Mouse (Mus musculus) thymus, adult 2 months (tissue): ENCODE data around the gene Fgfr2. TPM values are rescaled to one million over a fixed set of nuclear protein-coding genes. Genes with fewer than 3 reads are reported as not detected.

Experiments
- DNase-seq: peaks from one replicate; pipeline ENCODE4 v3.0.0; 2021
- H3K27ac ChIP-seq: fragments of 200-500 bp; 2 replicates; pipeline ENCODE4 v1.5.1; 2012; ENCODE audit warnings: low read length, control low read depth; ENCODE audit not compliant: control insufficient read depth, insufficient read depth
- H3K27me3 ChIP-seq: fragments of 200-500 bp; 2 replicates; pipeline ENCODE4 v1.6.1; 2012; ENCODE audit warnings: mild to moderate bottlenecking, low read length, moderate library complexity, mixed read lengths; ENCODE audit not compliant: control insufficient read depth, insufficient read depth
- H3K36me3 ChIP-seq: fragments of 200-500 bp; 2 replicates; pipeline ENCODE4 v1.6.1; 2012; ENCODE audit warnings: mild to moderate bottlenecking, low read length, moderate library complexity; ENCODE audit not compliant: control insufficient read depth, insufficient read depth
- H3K4me1 ChIP-seq: fragments of 200-500 bp; replicated peaks from 2 replicates; pipeline ENCODE4 v1.6.1; 2012; ENCODE audit warnings: low read length; ENCODE audit not compliant: control insufficient read depth, insufficient read depth
- H3K4me3 ChIP-seq: fragments of 200-500 bp; 2 replicates; pipeline ENCODE4 v1.5.1; 2012; ENCODE audit warnings: mild to moderate bottlenecking, low read length, control low read depth, moderate library complexity; ENCODE audit not compliant: control insufficient read depth, insufficient read depth
- CTCF ChIP-seq: fragments of 200-500 bp; IDR thresholded peaks from 2 replicates; pipeline ENCODE4 v1.5.1; 2012; ENCODE audit warnings: mild to moderate bottlenecking, control low read depth, low read length, moderate library complexity, borderline replicate concordance; ENCODE audit not compliant: control insufficient read depth, poor library complexity, insufficient read depth; ENCODE audit errors: extremely low read depth
- POLR2A ChIP-seq: fragments of 200-500 bp; IDR thresholded peaks from 2 replicates; pipeline ENCODE4 v1.6.1; 2012; ENCODE audit warnings: mild to moderate bottlenecking, low read length, control low read depth, moderate library complexity; ENCODE audit not compliant: control insufficient read depth, poor library complexity, insufficient read depth; ENCODE audit errors: extremely low read depth
- WGBS: fragments of 180-500 bp; shearing (Covaris S2); methylation state at CpG from one replicate; pipeline ENCODE4 v1.1.7; 2018; 5-methylcytosine and 5-hydroxymethylcytosine counted together
- polyA plus RNA-seq: library from polyadenylated mRNA; depleted of rRNA; stranded (reverse); fragments of >200 nt; gene quantifications from 2 replicates; pipeline ENCODE4 v1.2.3, GENCODE M21; 2012

Gene Fgfr2
- polyA plus RNA-seq, 1 experiment: 12.1 TPM

DNA sequence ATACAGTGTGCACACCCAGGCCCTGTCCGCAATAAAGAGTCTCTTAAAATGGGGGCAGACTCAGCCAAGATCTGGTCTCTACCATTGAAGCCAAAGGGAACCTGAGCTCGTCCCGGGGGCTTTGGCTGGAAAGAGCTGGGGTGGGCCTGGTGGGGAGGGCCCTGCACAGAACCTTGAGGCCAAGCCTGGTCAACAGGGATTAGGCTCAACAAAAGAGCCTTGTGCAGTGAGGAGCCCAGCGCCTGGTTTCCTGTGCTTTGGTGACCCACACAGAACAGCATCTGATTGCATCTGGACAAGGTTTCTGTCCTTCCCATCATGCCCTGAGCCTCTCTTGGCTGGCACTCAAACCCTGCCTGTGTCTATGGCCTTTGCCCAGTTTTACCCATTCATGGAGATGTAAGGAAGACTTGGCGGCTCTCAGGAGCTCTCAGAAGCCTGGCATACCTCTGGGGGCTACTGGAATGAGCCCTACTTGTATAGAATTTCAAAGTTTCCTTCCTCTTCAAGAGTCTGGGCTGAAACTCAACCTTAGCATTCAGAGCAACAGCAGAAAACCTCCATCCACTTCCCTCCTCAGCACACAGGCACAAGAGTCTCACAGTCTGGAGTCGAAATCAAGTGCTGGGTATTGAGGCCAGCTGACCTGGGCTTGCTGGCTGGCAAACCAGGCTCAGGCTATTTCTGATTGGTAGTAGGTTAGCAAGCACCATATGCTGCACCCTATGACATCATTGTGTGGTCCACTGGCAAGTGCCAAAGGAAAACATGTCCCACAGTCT lies 911.0 kb downstream of the Fgfr2 start:
- 92% methylated on average over 6 of the region's 6 CpGs for WGBS
- DNase-seq: no peak
- no peak overlapping the region for H3K27ac ChIP-seq
- no peaks in the 10 kb centered on the region for H3K27me3 ChIP-seq
- no peak for TF ChIP-seq POLR2A
- no peak for TF ChIP-seq CTCF
- no peaks in the 10 kb centered on the region for H3K36me3 ChIP-seq
- no peaks in the 10 kb centered on the region for H3K4me1 ChIP-seq
- no peak overlapping the region for H3K4me3 ChIP-seq

DNA sequence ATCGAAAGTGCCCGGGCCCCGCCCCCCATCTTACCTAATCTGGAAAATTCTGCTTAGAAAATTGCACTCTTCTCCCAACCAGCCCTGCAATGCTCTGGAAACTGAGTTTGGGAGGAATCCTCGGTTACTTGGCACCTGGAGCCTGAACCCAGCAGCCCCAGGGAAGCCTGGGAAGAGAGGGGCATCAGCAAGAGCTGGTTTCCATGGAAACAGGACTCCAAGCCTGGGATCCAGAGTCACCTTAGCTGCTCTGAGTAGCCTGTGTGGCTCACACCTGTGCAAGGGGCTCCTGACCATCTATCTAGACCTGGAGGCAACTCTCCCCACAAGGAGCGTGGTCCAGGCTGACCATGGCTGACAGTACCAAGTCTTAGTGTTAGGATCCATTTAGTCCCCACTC lies 912.5 kb downstream of the Fgfr2 start:
- no peak for DNase-seq
- TF ChIP-seq POLR2A (no peak), CTCF (no peak)
- H3K4me3 ChIP-seq: no peak overlapping the region
- H3K27ac ChIP-seq: no peak overlapping the region
- H3K36me3 ChIP-seq: no peaks in the 10 kb centered on the region
- H3K27me3 ChIP-seq: no peaks in the 10 kb centered on the region
- 91% methylated on average over 5 of the region's 5 CpGs for WGBS
- H3K4me1 ChIP-seq: no peaks in the 10 kb centered on the region

DNA sequence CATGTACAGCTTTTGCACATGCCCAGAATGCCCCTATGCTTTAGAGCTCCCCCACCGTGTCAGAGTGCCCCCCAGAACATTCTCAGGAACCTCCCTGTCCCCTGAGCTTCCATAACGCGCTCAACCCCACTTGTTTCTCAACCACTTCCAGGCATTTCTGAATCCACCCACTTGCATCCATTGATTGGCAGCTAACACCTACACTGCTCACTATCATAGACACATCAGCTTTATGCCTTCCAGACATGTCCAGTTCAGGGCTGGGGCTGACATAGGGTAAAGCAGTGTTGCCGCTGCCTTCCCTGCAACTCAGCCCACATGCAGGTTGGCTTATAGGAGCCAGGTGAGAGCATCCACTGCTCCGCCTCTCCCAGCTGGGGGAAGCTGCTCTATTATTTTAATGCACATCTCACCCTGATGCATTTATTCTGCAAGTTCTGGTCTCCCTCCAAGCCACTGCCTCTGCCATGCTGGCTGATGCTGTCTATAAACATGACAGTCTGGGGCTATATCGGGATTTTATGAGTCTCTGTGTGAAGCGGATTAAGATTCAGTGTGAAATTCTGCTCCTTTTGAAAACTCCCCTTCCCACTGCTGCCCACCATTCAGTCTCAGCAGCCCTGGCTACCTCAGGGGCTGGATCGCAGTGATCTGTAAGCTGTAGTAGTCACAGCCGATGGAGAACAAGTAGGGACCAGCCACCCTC lies 914.1 kb downstream of the Fgfr2 start:
- DNase-seq: no peak
- TF ChIP-seq POLR2A (no peak), CTCF (no peak)
- Histone ChIP-seq H3K27me3 (no peaks in the 10 kb centered on the region), H3K4me1 (no peaks in the 10 kb centered on the region), H3K4me3 (no peak overlapping the region), H3K27ac (no peak overlapping the region), H3K36me3 (no peaks in the 10 kb centered on the region)
- WGBS: 87% methylated on average over 9 of the region's 9 CpGs

DNA sequence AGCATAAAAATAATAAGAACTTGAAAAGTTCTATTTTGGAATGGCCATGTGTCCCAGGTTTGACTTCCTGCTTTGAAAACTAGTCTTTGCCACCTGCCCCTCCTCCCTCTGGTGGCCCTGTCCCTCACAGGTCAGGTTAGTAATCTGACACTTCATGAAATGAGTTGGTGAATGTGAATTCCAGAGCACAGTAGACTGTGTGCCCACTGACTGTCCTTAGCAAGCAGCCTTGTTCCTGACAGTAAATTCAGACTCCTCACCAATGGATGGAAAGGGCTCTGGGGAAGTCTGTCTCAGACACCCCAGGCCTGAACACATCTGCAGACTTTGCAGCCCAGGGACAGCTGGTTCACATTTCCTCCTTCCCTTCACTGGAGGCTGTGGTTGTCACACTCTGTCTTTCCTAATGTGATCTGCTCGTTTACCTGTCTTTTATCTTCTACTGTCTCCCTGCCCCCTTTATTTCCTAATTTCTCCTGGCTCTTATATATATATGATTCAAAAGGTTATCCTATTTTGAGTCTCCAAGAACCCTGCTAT lies 919.0 kb downstream of the Fgfr2 start:
- Histone ChIP-seq H3K36me3 (no peaks in the 10 kb centered on the region), H3K27me3 (no peaks in the 10 kb centered on the region), H3K4me1 (no peaks in the 10 kb centered on the region), H3K4me3 (no peak overlapping the region), H3K27ac (no peak overlapping the region)
- DNase-seq: no peak
- no peak for TF ChIP-seq POLR2A
- TF ChIP-seq CTCF: no peak
- WGBS: 0% methylated on average over 1 of the region's 1 CpGs

DNA sequence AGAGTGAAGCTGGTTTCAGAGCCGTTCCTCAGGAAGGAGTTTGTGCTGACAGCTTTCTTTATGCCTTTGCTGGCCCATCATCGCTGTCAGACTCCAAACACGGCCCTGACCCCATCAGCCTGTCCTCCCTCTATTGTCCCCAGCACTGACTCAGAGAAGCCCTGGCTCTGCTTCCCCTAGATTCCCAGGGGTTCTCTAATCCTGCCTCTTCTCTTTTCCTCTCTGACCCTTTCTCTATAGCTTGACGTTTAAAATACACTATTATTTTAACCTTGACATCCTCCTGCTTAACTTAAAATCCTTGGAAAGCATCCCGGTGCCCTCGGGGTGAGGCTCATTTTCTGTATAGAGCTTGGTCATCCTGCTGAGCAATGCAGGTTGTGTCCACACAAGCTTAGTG lies 923.5 kb downstream of the Fgfr2 start:
- DNase-seq: no peak
- Histone ChIP-seq H3K4me3 (no peak overlapping the region), H3K27me3 (no peaks in the 10 kb centered on the region), H3K27ac (no peak overlapping the region), H3K4me1 (no peaks in the 10 kb centered on the region), H3K36me3 (no peaks in the 10 kb centered on the region)
- 65% methylated on average over 6 of the region's 6 CpGs for WGBS
- no peak for TF ChIP-seq CTCF
- TF ChIP-seq POLR2A: no peak

DNA sequence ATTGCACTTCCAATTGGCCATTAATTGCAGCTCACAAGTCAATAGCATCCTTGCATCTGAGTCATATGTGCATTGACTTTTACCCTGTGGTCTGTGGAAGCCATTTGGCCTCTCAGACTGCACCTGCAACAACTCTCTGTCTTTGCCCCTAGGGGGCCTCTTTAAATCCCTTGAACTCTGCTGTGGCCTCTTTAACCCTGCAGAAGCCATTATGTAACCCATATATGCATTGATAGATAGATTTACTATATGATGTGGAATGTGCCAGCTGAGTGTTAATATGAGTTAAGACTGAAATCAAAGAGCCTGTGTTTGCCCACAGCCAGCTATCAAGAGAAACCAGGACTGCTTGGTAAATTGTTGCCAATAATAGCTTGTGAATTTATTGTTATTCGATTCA lies 924.3 kb downstream of the Fgfr2 start:
- WGBS: 100% methylated on average over 1 of the region's 1 CpGs
- Histone ChIP-seq H3K4me1 (no peaks in the 10 kb centered on the region), H3K27me3 (no peaks in the 10 kb centered on the region), H3K27ac (no peak overlapping the region), H3K36me3 (no peaks in the 10 kb centered on the region), H3K4me3 (no peak overlapping the region)
- TF ChIP-seq CTCF: no peak
- TF ChIP-seq POLR2A: no peak
- DNase-seq: no peak
